8 mouse cellular contexts compared by ENCODE assay signal in the genomic region with DNA sequence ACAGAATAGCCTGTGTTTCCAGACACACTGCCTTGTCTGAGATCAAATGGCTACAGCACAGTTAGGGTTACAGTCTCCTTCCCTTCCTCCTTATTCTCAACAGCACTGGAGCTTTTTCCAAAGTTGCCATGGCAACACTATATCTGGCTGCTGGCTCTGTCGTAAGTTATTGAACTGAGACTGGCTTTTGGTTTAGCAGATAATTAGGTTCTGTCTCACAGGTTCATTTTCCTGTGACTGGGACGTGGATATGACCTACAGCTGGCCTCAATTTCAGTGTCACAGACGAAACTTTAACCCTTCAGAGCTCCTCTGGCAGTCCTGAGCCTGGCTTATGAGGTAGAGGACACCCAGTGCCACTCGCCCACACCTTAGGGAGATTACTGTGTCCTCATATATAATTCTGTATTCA.
DNase-seq lines count a peak whose midpoint lies in the region; ATAC-seq and TF ChIP-seq lines count a peak whose summit lies in the region.

No protein-coding gene starts in this region.

- no peak overlapping the region for H3K9ac ChIP-seq in lung, postnatal 0 days (replicated peaks; ENCODE audit: low read depth)
- H3K9ac ChIP-seq in forebrain, embryonic 14.5 days (ENCODE audit: low read length): no peak overlapping the region

- H3K4me1 ChIP-seq in lung, postnatal 0 days (ENCODE audit: insufficient read depth, low read depth, low read length): no peaks in the 10 kb centered on the region
- no peaks in the 10 kb centered on the region for H3K4me1 ChIP-seq in lung, adult 2 months (ENCODE audit: control insufficient read depth, insufficient read depth, low read length)
- H3K4me1 ChIP-seq in forebrain, embryonic 14.5 days (ENCODE audit: control insufficient read depth, insufficient read depth, low read length): peaks cover 24% of the 10 kb centered on the region

- H3K9me3 ChIP-seq in lung, postnatal 0 days (ENCODE audit: low read length): no peaks in the 10 kb centered on the region
- H3K9me3 ChIP-seq in forebrain, embryonic 14.5 days (replicated peaks; ENCODE audit: control insufficient read depth, low read length): no peaks in the 10 kb centered on the region

- H3K36me3 ChIP-seq in lung, postnatal 0 days (ENCODE audit: insufficient read depth, low read length): no peaks in the 10 kb centered on the region
- no peaks in the 10 kb centered on the region for H3K36me3 ChIP-seq in forebrain, embryonic 14.5 days (ENCODE audit: control insufficient read depth, insufficient read depth, low read length)

- WGBS in lung, postnatal 0 days: 32% methylated on average over 4 of the region's 4 CpGs
- 48% methylated on average over 4 of the region's 4 CpGs for WGBS in lung, adult 2 months
- 9% methylated on average over 4 of the region's 4 CpGs for WGBS in forebrain, embryonic 14.5 days

- H3K27ac ChIP-seq in lung, postnatal 0 days (ENCODE audit: low read length): no peak overlapping the region
- peak overlapping the region; percentile 71 for H3K27ac ChIP-seq in forebrain, embryonic 14.5 days (ENCODE audit: low read depth, low read length)

- no peak for TF ChIP-seq POLR2A in lung, adult 2 months (IDR thresholded peaks at IDR 0.05; ENCODE audit: borderline replicate concordance, extremely low read depth, low read depth, low read length)

- intact Hi-C loops in heart, postnatal 25 days (cut with DNase I): no loop called here

- no peak overlapping the region for H3K4me2 ChIP-seq in lung, postnatal 0 days (replicated peaks; ENCODE audit: low read depth, low read length)
- peak overlapping the region; percentile 17; the same call in 1 of the 2 replicates for H3K4me2 ChIP-seq in forebrain, embryonic 14.5 days (ENCODE audit: low read length)

- no peak overlapping the region for H3K4me3 ChIP-seq in lung, postnatal 0 days (ENCODE audit: low read depth, low read length)
- no peak overlapping the region for H3K4me3 ChIP-seq in lung, adult 2 months (replicated peaks; ENCODE audit: extremely low read depth, low read depth, low read length)
- H3K4me3 ChIP-seq in forebrain, embryonic 14.5 days (ENCODE audit: low read depth, low read length): no peak overlapping the region

- TF ChIP-seq CTCF in lung, postnatal 0 days (IDR thresholded peaks at IDR 0.05): no peak
- TF ChIP-seq CTCF in lung, adult 2 months (IDR thresholded peaks at IDR 0.05; ENCODE audit: insufficient read depth, low read length): no peak

- ATAC-seq in lung, postnatal 0 days: no peak
- ATAC-seq in forebrain, embryonic 14.5 days: peak; percentile 92

- no peak for TF ChIP-seq EP300 in lung, postnatal 0 days (IDR thresholded peaks at IDR 0.05)

- peak; percentile 19 for DNase-seq in lung, postnatal 0 days (ENCODE audit: low spot score)
- no peak for DNase-seq in lung, adult 2 months
- DNase-seq in forebrain, embryonic 14.5 days (ENCODE audit: low spot score): peak; percentile 94
- DNase-seq in left cerebral cortex, adult 9 months (ENCODE audit: low spot score in 2 of 2): peak; percentile 57 to 74
- peak; percentile 66 for DNase-seq in right cerebral cortex, adult 18-20 months
- DNase-seq in urinary bladder, postnatal 25 days (ENCODE audit: low spot score): no peak
- no peak for DNase-seq in heart, postnatal 25 days (ENCODE audit: low spot score)
- no peak for DNase-seq in urinary bladder, postnatal 10 days (ENCODE audit: low spot score)

- no peaks in the 10 kb centered on the region for H3K27me3 ChIP-seq in lung, postnatal 0 days (replicated peaks; ENCODE audit: insufficient read depth, low read length)
- H3K27me3 ChIP-seq in forebrain, embryonic 14.5 days (replicated peaks; ENCODE audit: control insufficient read depth, insufficient read depth, low read length): no peaks in the 10 kb centered on the region

Comparison
In these comparisons a context has a peak if more than half of its experiments do, and no peak if none do; other contexts are left out.
1. DNase-seq: peak in lung, postnatal 0 days (single experiment), forebrain, embryonic 14.5 days (single experiment), left cerebral cortex, adult 9 months (2 of 2) and right cerebral cortex, adult 18-20 months (single experiment); none in lung, adult 2 months (single experiment), urinary bladder, postnatal 25 days (single experiment), heart, postnatal 25 days (single experiment) and urinary bladder, postnatal 10 days (single experiment).